19 mouse cellular contexts compared by ENCODE assay signal in genomic region chr9:90385047-90385446, GRCm38 (mm10).
A peak's percentile ranks its signal among the peaks of the same experiment; 100 is the strongest.
DNase-seq lines count a peak whose midpoint lies in the region; ATAC-seq lines count a peak whose summit lies in the region.
"Had no signal": no experiment of that assay in that cellular context is flagged by ENCODE, and none has a peak within 500 bp of the region (broad histone marks: within the 10 kb centered on the region; RNA-seq: fewer than 3 reads in every experiment).

No protein-coding gene starts in this region.

- H3K27ac ChIP-seq in forebrain, embryonic 14.5 days (ENCODE audit: low read depth, low read length): no peak overlapping the region
- no peak overlapping the region for H3K27ac ChIP-seq in forebrain, embryonic 12.5 days
- no peak overlapping the region for H3K27ac ChIP-seq in heart, embryonic 12.5 days (ENCODE audit: poor library complexity, severe bottlenecking)
- H3K27ac ChIP-seq: embryonic facial prominence, embryonic 10.5 days; gastrocnemius, adult 2 months; heart, embryonic 10.5 days; heart, embryonic 15.5 days; hindbrain, embryonic 13.5 days; hindbrain, postnatal 0 days had no signal

- no peak for ATAC-seq in forebrain, embryonic 14.5 days
- no peak for ATAC-seq in forebrain, embryonic 12.5 days (ENCODE audit: low FRiP score)
- no peak for ATAC-seq in heart, embryonic 12.5 days (ENCODE audit: insufficient number of reproducible peaks, low FRiP score)
- ATAC-seq: forebrain, embryonic 16.5 days; hindbrain, postnatal 0 days had no signal

- no peaks in the 10 kb centered on the region for H3K4me1 ChIP-seq in forebrain, embryonic 14.5 days (ENCODE audit: control insufficient read depth, insufficient read depth, low read length)
- H3K4me1 ChIP-seq in forebrain, embryonic 12.5 days: no peaks in the 10 kb centered on the region
- no peaks in the 10 kb centered on the region for H3K4me1 ChIP-seq in heart, embryonic 12.5 days (replicated peaks)
- H3K4me1 ChIP-seq: embryonic facial prominence, embryonic 10.5 days; heart, embryonic 10.5 days; heart, embryonic 15.5 days; hindbrain, embryonic 13.5 days had no signal

- intact Hi-C loops in left cerebral cortex, postnatal 14 days (cut with DNase I): no loop called here

- H3K4me2 ChIP-seq in forebrain, embryonic 14.5 days (ENCODE audit: low read length): no peak overlapping the region
- no peak overlapping the region for H3K4me2 ChIP-seq in forebrain, embryonic 12.5 days
- no peak overlapping the region for H3K4me2 ChIP-seq in heart, embryonic 12.5 days
- H3K4me2 ChIP-seq: heart, embryonic 15.5 days; hindbrain, embryonic 13.5 days had no signal

- no peaks in the 10 kb centered on the region for H3K9me3 ChIP-seq in forebrain, embryonic 14.5 days (replicated peaks; ENCODE audit: control insufficient read depth, low read length)
- H3K9me3 ChIP-seq in forebrain, embryonic 12.5 days: no peaks in the 10 kb centered on the region
- H3K9me3 ChIP-seq in heart, embryonic 12.5 days (replicated peaks): no peaks in the 10 kb centered on the region
- H3K9me3 ChIP-seq: embryonic facial prominence, embryonic 10.5 days; heart, embryonic 10.5 days; heart, embryonic 15.5 days; hindbrain, embryonic 13.5 days had no signal

- DNase-seq in forebrain, embryonic 14.5 days (ENCODE audit: low spot score): peak; percentile 29
- peak; percentile 92 for DNase-seq in brain, adult 2 months (ENCODE audit: low read depth, low spot score)
- DNase-seq in cerebellum, adult 11-12 months: peak; percentile 31
- peak; percentile 55 for DNase-seq in cerebellum, adult 9-11 months
- no peak for DNase-seq in left cerebral cortex, postnatal 14 days (ENCODE audit: low spot score in 2 of 2)
- DNase-seq: adrenal gland, postnatal 10 days; gastrocnemius, adult 2 months; gastrocnemius, postnatal 36 days; heart, adult 11 months; heart, postnatal 14 days; kidney, adult 11 months had no signal

- H3K27me3 ChIP-seq in forebrain, embryonic 14.5 days (replicated peaks; ENCODE audit: control insufficient read depth, insufficient read depth, low read length): no peaks in the 10 kb centered on the region
- no peaks in the 10 kb centered on the region for H3K27me3 ChIP-seq in forebrain, embryonic 12.5 days
- H3K27me3 ChIP-seq in heart, embryonic 12.5 days (replicated peaks): no peaks in the 10 kb centered on the region
- H3K27me3 ChIP-seq: heart, embryonic 15.5 days; hindbrain, embryonic 13.5 days had no signal

- no peak overlapping the region for H3K9ac ChIP-seq in forebrain, embryonic 14.5 days (ENCODE audit: low read length)
- H3K9ac ChIP-seq in forebrain, embryonic 12.5 days: no peak overlapping the region
- no peak overlapping the region for H3K9ac ChIP-seq in heart, embryonic 12.5 days
- H3K9ac ChIP-seq: heart, embryonic 15.5 days; hindbrain, embryonic 13.5 days had no signal

- H3K36me3 ChIP-seq in forebrain, embryonic 14.5 days (ENCODE audit: control insufficient read depth, insufficient read depth, low read length): no peaks in the 10 kb centered on the region
- H3K36me3 ChIP-seq in forebrain, embryonic 12.5 days (replicated peaks): no peaks in the 10 kb centered on the region
- no peaks in the 10 kb centered on the region for H3K36me3 ChIP-seq in heart, embryonic 12.5 days
- H3K36me3 ChIP-seq: embryonic facial prominence, embryonic 10.5 days; heart, embryonic 10.5 days; heart, embryonic 15.5 days; hindbrain, embryonic 13.5 days had no signal

- no peak overlapping the region for H3K4me3 ChIP-seq in forebrain, embryonic 14.5 days (ENCODE audit: low read depth, low read length)
- no peak overlapping the region for H3K4me3 ChIP-seq in forebrain, embryonic 12.5 days (replicated peaks)
- no peak overlapping the region for H3K4me3 ChIP-seq in heart, embryonic 12.5 days
- H3K4me3 ChIP-seq: embryonic facial prominence, embryonic 10.5 days; gastrocnemius, adult 2 months; heart, embryonic 10.5 days; heart, embryonic 15.5 days; hindbrain, embryonic 13.5 days had no signal

Comparison
In these comparisons a context has a peak if more than half of its experiments do, and no peak if none do; other contexts are left out.
1. DNase-seq: peak in forebrain, embryonic 14.5 days (single experiment), brain, adult 2 months (single experiment), cerebellum, adult 11-12 months (single experiment) and cerebellum, adult 9-11 months (single experiment); none in left cerebral cortex, postnatal 14 days (0 of 2).